Mouse (Mus musculus): ENCODE measurements around the gene Gcm2. TPM values are rescaled to one million over a fixed set of nuclear protein-coding genes. Genes with fewer than 3 reads are reported as not detected.
A peak's percentile ranks its signal among the peaks of the same experiment; 100 is the strongest.

Gcm2 gene
- total RNA-seq (2017), result 0.37 TPM in 1 of 2 replicates, not detected in the other

DNA sequence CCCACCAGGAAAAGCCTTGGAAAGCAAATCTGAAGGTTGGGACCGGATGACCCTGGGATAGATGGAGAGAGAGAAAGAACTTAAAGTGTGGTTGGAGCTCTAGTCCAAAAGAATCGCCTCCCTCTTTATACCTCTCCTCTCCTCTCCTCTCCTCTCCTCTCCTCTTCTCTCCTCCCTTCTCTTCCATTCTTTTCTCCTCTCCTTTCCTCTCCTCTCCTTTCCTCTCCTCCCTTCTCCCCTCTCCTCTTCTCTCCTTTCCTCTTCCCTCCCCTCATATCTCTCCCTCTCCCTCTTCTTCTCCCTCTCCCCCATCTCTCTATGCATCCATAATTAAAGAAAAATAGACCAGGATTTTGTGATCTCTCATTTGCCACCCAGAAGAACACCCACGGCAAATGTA lies at the start of gene Gcm2:
Gene Gcm2, minus strand, starts transcription at position 101 of the 400 bp plus-strand sequence.
- no peak for ATAC-seq (ENCODE audit: extremely low read depth, insufficient number of reproducible peaks, low FRiP score, poor library complexity, severe bottlenecking)

DNA sequence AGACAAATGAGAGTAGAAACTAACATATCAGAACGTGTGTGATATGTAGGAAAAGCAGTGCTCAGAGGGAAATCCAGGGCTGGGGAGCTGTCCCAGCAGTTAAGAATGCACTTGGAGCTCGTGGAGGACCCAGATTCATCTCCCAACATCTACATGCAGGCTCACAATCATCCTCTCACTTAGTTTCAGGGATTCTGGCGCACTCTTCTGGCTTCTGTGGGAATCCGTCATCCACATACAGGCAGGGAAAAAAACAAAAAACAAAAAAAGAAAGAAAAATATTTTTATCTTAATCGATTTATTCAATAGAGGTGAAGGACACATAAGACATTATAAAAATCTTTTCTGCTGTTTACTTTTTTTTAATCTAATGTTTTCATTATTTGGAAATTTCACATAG lies 47.6 kb upstream of the Gcm2 start:
- no peak for ATAC-seq (ENCODE audit: extremely low read depth, insufficient number of reproducible peaks, low FRiP score, poor library complexity, severe bottlenecking)

DNA sequence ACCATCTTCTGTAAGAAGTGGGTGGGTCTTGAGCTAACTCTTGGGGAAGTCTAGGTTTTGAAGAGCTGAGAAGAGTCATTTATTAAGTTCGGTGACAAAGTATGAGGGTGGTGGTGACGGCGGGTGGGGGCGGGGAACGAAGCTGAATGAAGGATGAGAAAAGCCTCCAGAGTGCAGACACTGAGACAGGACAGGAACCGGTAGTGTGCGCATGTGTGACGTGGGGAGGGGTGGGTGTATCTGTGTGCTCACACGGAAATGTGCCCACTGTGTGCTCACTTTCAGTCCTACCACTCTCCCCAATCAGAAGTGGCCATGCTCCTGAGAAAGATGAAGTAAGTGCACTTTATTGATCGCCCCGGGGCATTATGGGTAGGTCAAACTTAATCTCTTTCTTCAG lies 42.3 kb upstream of the Gcm2 start:
- no peak for ATAC-seq (ENCODE audit: extremely low read depth, insufficient number of reproducible peaks, low FRiP score, poor library complexity, severe bottlenecking)

- peak; percentile 56 for ATAC-seq (ENCODE audit: extremely low read depth, insufficient number of reproducible peaks, low FRiP score, poor library complexity, severe bottlenecking)
Measured at GRCm38 (mm10) chr13:41146271-41146670, 35.4 kb upstream of the Gcm2 start.

DNA sequence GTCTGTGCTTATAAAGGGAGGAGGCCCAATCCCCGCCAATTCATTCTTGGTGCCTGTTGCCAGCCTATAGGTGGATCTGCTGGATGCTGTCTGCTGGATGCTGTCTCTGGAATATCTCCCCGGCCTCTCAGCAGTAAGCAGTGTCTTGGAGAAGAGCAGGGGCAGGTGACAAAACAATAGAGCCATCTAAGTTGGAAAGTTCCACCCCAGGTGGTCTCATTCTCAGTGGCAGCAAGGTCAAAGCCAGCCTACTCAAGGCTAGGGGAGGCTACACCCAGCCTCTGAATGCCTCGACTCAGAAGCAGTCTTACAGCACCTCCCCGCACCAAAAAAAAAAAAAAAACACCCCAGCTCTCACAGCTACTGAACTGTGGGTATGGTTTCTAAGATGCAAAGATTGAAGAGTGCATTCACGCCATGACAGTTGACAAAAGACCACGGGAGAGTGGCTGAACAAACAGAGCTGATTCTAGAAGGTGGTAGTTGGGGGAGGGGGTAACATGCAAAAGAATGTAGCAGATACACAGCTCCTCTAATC lies 34.7 kb upstream of the Gcm2 start:
- no peak for ATAC-seq (ENCODE audit: extremely low read depth, insufficient number of reproducible peaks, low FRiP score, poor library complexity, severe bottlenecking)

DNA sequence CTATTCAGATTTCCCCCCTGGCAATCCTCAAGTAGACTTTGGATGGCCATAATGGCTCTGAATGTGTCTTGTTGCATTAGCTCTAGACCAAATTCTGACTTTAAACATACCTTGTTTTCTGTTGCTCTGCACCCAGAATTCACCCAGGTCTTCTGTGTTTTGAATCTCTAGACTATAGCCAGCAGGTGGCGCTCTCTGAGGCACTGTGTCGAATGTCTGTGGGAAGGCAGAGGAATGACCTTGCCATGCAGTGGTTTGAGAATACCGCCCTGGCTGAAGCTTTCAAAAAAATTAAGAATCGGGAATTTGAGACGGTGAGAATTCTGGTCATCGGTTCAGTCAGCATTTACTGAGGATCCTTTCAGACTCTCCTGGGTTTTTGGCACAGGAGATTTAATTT lies 24.1 kb upstream of the Gcm2 start:
- ATAC-seq (ENCODE audit: extremely low read depth, insufficient number of reproducible peaks, low FRiP score, poor library complexity, severe bottlenecking), result peak; percentile 61

- ATAC-seq (ENCODE audit: extremely low read depth, insufficient number of reproducible peaks, low FRiP score, poor library complexity, severe bottlenecking), result no peak
Measured at GRCm38 (mm10) chr13:41129061-41129460, 18.2 kb upstream of the Gcm2 start.

DNA sequence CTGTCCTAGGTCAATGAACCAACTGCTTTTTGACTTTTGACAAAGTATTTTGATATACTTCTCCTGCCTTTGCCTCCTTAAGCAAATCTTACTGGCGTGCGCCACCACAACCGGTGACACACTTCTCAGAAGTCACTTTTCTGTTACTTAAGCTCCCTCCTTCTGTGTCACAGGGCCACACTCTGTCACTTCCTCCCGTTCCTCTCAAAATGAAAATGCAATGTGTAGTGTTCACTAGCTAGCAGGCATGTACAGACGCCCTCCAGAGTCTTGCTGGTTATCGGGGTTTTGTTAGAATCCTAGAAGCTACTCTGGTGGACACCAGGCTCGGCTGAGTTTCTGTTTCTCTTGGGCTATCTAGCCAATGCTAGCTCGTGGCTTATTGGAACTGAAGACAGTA lies 17.5 kb upstream of the Gcm2 start:
- ATAC-seq (ENCODE audit: extremely low read depth, insufficient number of reproducible peaks, low FRiP score, poor library complexity, severe bottlenecking), result no peak

- ATAC-seq (ENCODE audit: extremely low read depth, insufficient number of reproducible peaks, low FRiP score, poor library complexity, severe bottlenecking), result no peak
Measured at GRCm38 (mm10) chr13:41123666-41124225, 12.9 kb upstream of the Gcm2 start.

DNA sequence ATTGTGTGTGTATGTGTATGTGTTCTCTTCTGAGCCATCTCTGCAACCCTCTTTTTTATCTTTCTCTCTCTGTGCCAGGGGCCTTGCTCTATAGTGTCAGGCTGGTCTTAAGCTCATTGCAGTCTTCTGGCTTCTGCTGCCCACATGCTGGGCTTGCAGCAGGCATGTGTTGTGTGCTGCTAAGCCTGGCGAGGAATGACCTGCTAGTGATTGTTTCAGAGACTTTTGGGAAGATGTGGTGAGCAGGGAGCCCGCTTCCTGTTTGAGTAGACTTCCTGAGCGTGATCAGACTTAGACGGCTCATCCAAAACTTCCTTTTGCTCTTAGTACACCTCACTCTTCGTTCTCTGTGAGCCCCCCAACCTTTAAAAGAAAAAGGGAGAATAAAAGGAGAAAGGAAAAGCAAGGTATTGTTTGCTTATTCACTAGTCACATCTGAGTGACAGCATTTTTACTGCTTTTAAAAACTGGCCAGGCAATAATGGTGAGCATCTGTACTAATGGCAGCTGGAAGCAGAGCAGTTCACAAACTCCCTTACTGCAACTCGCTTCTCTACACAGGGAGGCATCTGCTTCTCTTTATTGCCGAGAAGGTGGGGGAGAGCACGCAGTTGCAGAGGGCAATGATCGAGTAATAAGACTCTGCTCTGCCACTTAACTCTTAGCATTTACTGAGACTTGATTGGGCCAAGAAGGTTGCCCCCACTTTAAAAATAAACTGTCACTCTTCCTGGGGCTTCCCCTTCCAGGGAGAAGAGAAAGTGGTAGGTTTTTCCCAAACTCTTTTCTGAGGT lies 8.5 kb upstream of the Gcm2 start:
- ATAC-seq (ENCODE audit: extremely low read depth, insufficient number of reproducible peaks, low FRiP score, poor library complexity, severe bottlenecking), result no peak

DNA sequence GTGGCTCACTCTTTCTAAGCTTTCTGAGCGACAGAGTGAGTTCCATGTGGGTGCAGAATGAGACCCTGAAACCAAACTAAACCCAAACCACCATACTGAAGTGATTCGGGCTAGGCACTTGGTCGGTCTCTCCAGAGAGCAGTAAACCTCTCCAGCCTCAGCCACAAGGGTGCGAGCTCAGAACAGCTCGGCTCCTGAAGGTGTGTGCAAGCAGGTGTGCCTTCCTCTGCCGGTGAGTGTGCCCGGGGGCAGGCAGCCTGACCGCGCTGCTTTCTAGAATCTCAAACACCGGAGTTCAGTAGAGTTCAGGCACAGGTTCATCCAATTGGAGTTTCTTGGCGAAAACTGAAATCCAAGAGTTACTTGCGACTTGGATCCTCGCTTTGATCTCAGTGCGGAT lies 3.1 kb upstream of the Gcm2 start, which contains the start of gene Sycp2l:
Gene Sycp2l, plus strand, starts transcription at position 368 of the 400 bp plus-strand sequence.
- ATAC-seq (ENCODE audit: extremely low read depth, insufficient number of reproducible peaks, low FRiP score, poor library complexity, severe bottlenecking), result no peak

DNA sequence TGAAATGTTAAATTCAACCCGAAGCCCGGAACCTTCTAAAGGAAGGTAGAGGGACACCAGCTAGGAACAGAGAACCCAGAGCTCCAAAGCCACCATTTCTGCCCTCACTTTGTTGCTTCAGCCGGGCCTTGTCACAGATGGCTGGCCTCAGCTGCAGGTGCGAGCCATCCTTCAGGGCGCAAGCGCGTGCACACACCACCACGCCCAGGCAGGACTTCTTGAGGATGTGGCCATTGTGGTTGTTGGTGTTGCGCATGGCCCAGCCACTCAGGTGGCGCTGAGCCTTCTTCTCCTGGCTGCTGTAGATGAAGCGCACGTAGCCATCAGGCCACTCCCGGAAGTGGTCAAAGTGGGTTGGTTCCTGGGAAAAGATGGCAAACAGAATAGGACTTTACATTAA lies 5.3 kb downstream of the Gcm2 start:
- ATAC-seq (ENCODE audit: extremely low read depth, insufficient number of reproducible peaks, low FRiP score, poor library complexity, severe bottlenecking), result no peak

- ATAC-seq (ENCODE audit: extremely low read depth, insufficient number of reproducible peaks, low FRiP score, poor library complexity, severe bottlenecking), result no peak
Measured at GRCm38 (mm10) chr13:41103841-41104525, 6.9 kb downstream of the Gcm2 start.

DNA sequence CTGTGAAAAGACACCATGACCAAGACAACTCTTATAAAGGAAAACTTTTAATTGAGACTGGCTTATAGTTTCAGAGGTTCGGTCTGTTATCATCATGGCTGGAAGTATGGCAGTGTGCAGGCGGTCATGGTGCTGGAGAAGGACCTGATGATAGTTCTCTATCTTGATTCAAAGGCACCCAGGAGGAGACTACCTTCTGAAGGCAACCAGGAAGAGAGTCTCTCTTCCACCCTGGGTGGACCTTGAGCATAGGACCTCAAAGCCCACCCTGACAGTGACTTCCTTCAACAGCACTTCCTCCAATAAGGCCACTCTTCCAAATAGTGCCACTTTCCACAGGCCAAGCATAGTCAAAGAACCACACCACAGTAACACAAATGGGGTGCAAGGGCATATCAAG lies 10.8 kb downstream of the Gcm2 start:
- ATAC-seq (ENCODE audit: extremely low read depth, insufficient number of reproducible peaks, low FRiP score, poor library complexity, severe bottlenecking), result no peak

- no peak for ATAC-seq (ENCODE audit: extremely low read depth, insufficient number of reproducible peaks, low FRiP score, poor library complexity, severe bottlenecking)
Measured at GRCm38 (mm10) chr13:41098325-41098724, 12.5 kb downstream of the Gcm2 start.

DNA sequence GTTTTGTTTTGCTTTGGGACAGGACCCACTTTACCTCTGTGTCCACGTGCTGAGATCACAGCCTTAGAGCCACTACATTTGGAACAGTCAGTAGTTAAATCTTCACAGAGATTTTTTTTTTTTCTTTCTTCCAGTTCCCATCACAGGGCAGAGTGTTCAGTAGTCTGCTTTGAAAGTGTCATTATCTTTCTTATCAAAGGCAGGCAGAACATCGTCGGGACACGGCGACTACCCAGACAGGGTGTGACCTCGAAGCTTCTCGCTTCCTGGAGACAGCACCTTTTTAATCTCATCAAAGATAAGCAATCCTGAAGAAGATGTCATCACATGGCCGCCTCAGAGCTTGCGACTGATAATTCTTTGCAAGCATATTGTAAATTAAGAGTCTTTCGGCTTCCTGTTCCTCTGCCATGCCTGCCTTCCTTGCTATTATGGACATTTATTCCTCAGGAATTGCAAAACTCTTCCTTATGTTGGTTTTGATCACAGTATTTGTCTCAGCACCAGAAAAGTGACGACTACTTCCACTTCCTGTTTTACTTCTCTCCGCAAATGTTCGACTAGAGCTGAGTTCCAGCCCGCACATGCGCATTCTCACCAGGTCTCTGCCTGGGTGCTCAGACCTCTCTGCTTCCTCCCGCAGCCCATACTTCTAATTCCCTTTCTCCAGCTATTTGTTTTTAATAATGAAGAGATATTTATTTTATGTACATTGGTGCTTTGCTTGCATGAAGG lies 13.3 kb downstream of the Gcm2 start:
- peak; percentile 57; the same call in 1 of the 2 replicates for ATAC-seq (ENCODE audit: extremely low read depth, insufficient number of reproducible peaks, low FRiP score, poor library complexity, severe bottlenecking)

GRCm38 (mm10) chr13:41094160-41094559 lies 16.7 kb downstream of the Gcm2 start:
- no peak for ATAC-seq (ENCODE audit: extremely low read depth, insufficient number of reproducible peaks, low FRiP score, poor library complexity, severe bottlenecking)

DNA sequence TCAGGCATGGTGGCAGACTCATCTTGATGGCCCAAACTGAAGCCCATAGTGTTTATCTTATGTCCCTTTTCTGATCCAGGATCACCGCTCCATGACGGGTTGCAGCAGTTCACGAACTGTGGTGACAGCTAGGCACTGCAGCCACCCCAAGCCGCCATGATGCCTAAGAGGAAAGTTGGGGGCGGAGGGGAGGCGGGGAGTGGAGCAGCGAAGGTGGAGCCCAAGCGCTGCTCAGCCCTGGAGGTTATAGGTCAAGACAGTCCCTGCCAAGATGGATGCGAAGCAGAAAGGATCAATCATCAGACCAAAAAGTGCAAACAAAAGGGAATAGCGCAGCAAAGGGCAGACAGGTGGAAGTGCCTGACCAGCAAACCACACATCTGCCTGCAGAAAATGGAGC lies 19.6 kb downstream of the Gcm2 start:
- no peak for ATAC-seq (ENCODE audit: extremely low read depth, insufficient number of reproducible peaks, low FRiP score, poor library complexity, severe bottlenecking)

DNA sequence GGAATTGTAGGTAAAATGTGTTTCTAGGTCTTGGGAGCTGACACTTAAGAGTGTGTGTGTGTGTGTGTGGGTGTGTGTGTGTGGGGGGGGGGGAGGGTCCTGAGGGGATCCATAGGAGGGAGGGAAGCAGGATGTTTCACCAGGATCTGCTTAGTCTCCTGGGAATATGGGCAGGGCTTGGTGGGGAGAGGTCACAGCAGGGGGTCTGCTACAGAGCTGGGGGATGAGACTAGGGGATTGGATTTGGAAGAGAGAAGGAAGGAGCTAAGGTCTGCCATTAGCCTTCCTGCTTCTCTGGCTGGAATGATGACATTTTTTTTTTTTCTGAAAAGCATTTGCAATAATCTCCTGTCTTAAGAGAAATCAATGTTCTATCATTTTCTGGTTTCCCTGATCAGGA lies 22.1 kb downstream of the Gcm2 start:
- ATAC-seq (ENCODE audit: extremely low read depth, insufficient number of reproducible peaks, low FRiP score, poor library complexity, severe bottlenecking), result no peak

Data from neutrophil, adult 5-6 weeks (primary cell).